7 mouse cellular contexts compared by ENCODE assay signal in the genomic region with DNA sequence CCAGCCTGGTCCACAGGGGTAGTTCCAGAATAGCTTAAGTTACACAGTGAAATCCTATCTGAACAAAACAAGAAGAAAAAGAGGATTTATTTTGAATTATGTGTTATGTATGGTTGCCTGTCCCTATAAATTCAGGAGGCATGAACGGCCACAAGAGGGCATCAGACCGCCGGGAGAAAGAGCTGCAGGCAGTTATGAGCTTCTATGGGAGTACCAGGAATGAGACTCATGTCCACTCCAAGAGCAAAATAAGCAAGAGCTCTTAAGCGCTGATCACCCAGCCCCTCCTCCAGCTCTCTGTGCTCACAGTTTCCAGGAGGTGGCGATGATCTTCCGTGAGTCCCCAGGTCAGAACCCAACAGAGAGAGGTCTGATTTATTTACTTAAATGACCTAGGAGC. TPM values are rescaled to one million over a fixed set of nuclear protein-coding genes. Genes with fewer than 3 reads are reported as not detected.
DNase-seq lines count a peak whose midpoint lies in the region; ATAC-seq and TF ChIP-seq lines count a peak whose summit lies in the region.

No protein-coding gene starts in this region.

- WGBS in midbrain, embryonic 10.5 days = 5% methylated on average over 6 of the region's 6 CpGs
- 5% methylated on average over 6 of the region's 6 CpGs for WGBS in midbrain, embryonic 13.5 days
- under 1% methylated on average over 6 of the region's 6 CpGs for WGBS in lung, embryonic 14.5 days

- no peaks in the 10 kb centered on the region for H3K27me3 ChIP-seq in midbrain, embryonic 10.5 days (ENCODE audit: low read depth, poor library complexity, severe bottlenecking)
- H3K27me3 ChIP-seq in midbrain, embryonic 13.5 days = no peaks in the 10 kb centered on the region
- no peaks in the 10 kb centered on the region for H3K27me3 ChIP-seq in lung, embryonic 14.5 days (ENCODE audit: insufficient read depth, low read length)
- H3K27me3 ChIP-seq in splenic B cell, adult 2 months (ENCODE audit: control insufficient read depth, insufficient read depth, low read length, poor library complexity, severe bottlenecking) = no peaks in the 10 kb centered on the region

- no peak overlapping the region for H3K4me2 ChIP-seq in midbrain, embryonic 13.5 days (replicated peaks)
- no peak overlapping the region for H3K4me2 ChIP-seq in lung, embryonic 14.5 days

- H3K4me3 ChIP-seq in midbrain, embryonic 10.5 days = no peak overlapping the region; the same call in 1 of the 2 replicates
- no peak overlapping the region for H3K4me3 ChIP-seq in midbrain, embryonic 13.5 days (replicated peaks)
- no peak overlapping the region for H3K4me3 ChIP-seq in lung, embryonic 14.5 days (ENCODE audit: low read depth, low read length)

- intact Hi-C loops in gastrocnemius, postnatal 14 days (cut with DNase I; ENCODE audit: low total_unique reads) = no loop called here

- no peak overlapping the region for H3K27ac ChIP-seq in midbrain, embryonic 10.5 days (replicated peaks)
- H3K27ac ChIP-seq in midbrain, embryonic 13.5 days = no peak overlapping the region
- no peak overlapping the region for H3K27ac ChIP-seq in lung, embryonic 14.5 days (ENCODE audit: low read depth)

- no peak for ATAC-seq in midbrain, embryonic 13.5 days
- ATAC-seq in lung, embryonic 14.5 days (ENCODE audit: insufficient read depth) = no peak

- TF ChIP-seq POLR2A in brain, embryonic 14.5 days (IDR thresholded peaks at IDR 0.05; ENCODE audit: borderline replicate concordance, extremely low read depth, insufficient read depth, insufficient read length, poor library complexity, severe bottlenecking) = no peak

- H3K4me1 ChIP-seq in midbrain, embryonic 10.5 days = no peaks in the 10 kb centered on the region
- H3K4me1 ChIP-seq in midbrain, embryonic 13.5 days (replicated peaks) = no peaks in the 10 kb centered on the region
- H3K4me1 ChIP-seq in lung, embryonic 14.5 days (ENCODE audit: insufficient read depth) = no peaks in the 10 kb centered on the region

- no peaks in the 10 kb centered on the region for H3K36me3 ChIP-seq in midbrain, embryonic 10.5 days
- H3K36me3 ChIP-seq in midbrain, embryonic 13.5 days = no peaks in the 10 kb centered on the region
- no peaks in the 10 kb centered on the region for H3K36me3 ChIP-seq in lung, embryonic 14.5 days (ENCODE audit: insufficient read depth)
- no peaks in the 10 kb centered on the region for H3K36me3 ChIP-seq in splenic B cell, adult 2 months (ENCODE audit: control insufficient read depth, insufficient read depth, low read length, poor library complexity, severe bottlenecking)

- H3K9ac ChIP-seq in midbrain, embryonic 13.5 days (replicated peaks) = no peak overlapping the region
- H3K9ac ChIP-seq in lung, embryonic 14.5 days = no peak overlapping the region

- no peaks in the 10 kb centered on the region for H3K9me3 ChIP-seq in midbrain, embryonic 10.5 days (replicated peaks)
- H3K9me3 ChIP-seq in midbrain, embryonic 13.5 days = 0 out of 2 replicates have a peak, but pooled peaks cover 4% of the 10 kb centered on the region
- no peaks in the 10 kb centered on the region for H3K9me3 ChIP-seq in lung, embryonic 14.5 days (ENCODE audit: low read depth, low read length)

- peak; percentile 80 for TF ChIP-seq CTCF in brain, embryonic 14.5 days (IDR thresholded peaks at IDR 0.05; ENCODE audit: borderline replicate concordance, extremely low read depth, insufficient read depth, insufficient read length)
- peak; percentile 81 for TF ChIP-seq CTCF in lung, embryonic 14.5 days (IDR thresholded peaks at IDR 0.05; ENCODE audit: low read depth)

- DNase-seq in midbrain, embryonic 10.5 days (ENCODE audit: low spot score) = peak; percentile 75
- DNase-seq in MN1 (ENCODE audit: low spot score) = peak; percentile 62
- DNase-seq in brain, embryonic 14.5 days (ENCODE audit: low read depth) = peak; percentile 82
- peak; percentile 69 for DNase-seq in gastrocnemius, postnatal 14 days
- DNase-seq in lung, embryonic 14.5 days = peak; percentile 86
- peak; percentile 84 for DNase-seq in splenic B cell, adult 2 months (ENCODE audit: low read depth, low spot score)

RNA-seq across cellular contexts. Expression of a gene that starts 15.3 kb away (rescaled TPM):
- 10.4 and 13.3 TPM in 2 replicates for polyA plus RNA-seq in midbrain, embryonic 10.5 days (2016; fragmentation: Nextera tagmentation; extraction: Ambion mirVana)
- polyA plus RNA-seq in midbrain, embryonic 13.5 days (2015; fragmentation: Nextera tagmentation; extraction: Ambion mirVana) = 3.0 and 4.2 TPM in 2 replicates
- polyA plus RNA-seq in brain, embryonic 14.5 days (2012; rRNA removed) = 7.0 and 9.9 TPM in 2 replicates
- 1 to 10 TPM in 1 of 2 experiments, under 1 TPM in 1; 0.60 to 1.3 TPM for total RNA-seq in gastrocnemius, postnatal 14 days (2021)
- 6.1 and 7.4 TPM in 2 replicates for polyA plus RNA-seq in lung, embryonic 14.5 days (2014; fragmentation: Nextera tagmentation; extraction: Ambion mirVana)

RNA-seq across cellular contexts. Expression of a gene that starts 18.4 kb away (rescaled TPM):
- 2.1 and 2.6 TPM in 2 replicates for polyA plus RNA-seq in midbrain, embryonic 10.5 days (2016; fragmentation: Nextera tagmentation; extraction: Ambion mirVana)
- 3.1 and 3.9 TPM in 2 replicates for polyA plus RNA-seq in midbrain, embryonic 13.5 days (2015; fragmentation: Nextera tagmentation; extraction: Ambion mirVana)
- 40.8 and 49.6 TPM in 2 replicates for polyA plus RNA-seq in brain, embryonic 14.5 days (2012; rRNA removed)
- total RNA-seq in gastrocnemius, postnatal 14 days (2021) = 10 to 100 TPM; 26.2 to 27.4 TPM
- polyA plus RNA-seq in lung, embryonic 14.5 days (2014; fragmentation: Nextera tagmentation; extraction: Ambion mirVana) = 5.2 TPM in 2 replicates

RNA-seq across cellular contexts. Expression of a gene that starts 40.8 kb away (rescaled TPM):
- 20.5 and 21.7 TPM in 2 replicates for polyA plus RNA-seq in midbrain, embryonic 10.5 days (2016; fragmentation: Nextera tagmentation; extraction: Ambion mirVana)
- polyA plus RNA-seq in midbrain, embryonic 13.5 days (2015; fragmentation: Nextera tagmentation; extraction: Ambion mirVana) = 14.4 and 16.1 TPM in 2 replicates
- polyA plus RNA-seq in brain, embryonic 14.5 days (2012; rRNA removed) = 13.1 and 13.5 TPM in 2 replicates
- total RNA-seq in gastrocnemius, postnatal 14 days (2021) = 100 to 1,000 TPM; 105 to 116 TPM
- polyA plus RNA-seq in lung, embryonic 14.5 days (2014; fragmentation: Nextera tagmentation; extraction: Ambion mirVana) = 27.1 and 35.3 TPM in 2 replicates

RNA-seq across cellular contexts. Expression of a gene that starts 55.5 kb away (rescaled TPM):
- 16.0 and 18.6 TPM in 2 replicates for polyA plus RNA-seq in midbrain, embryonic 10.5 days (2016; fragmentation: Nextera tagmentation; extraction: Ambion mirVana)
- polyA plus RNA-seq in midbrain, embryonic 13.5 days (2015; fragmentation: Nextera tagmentation; extraction: Ambion mirVana) = 23.6 and 25.3 TPM in 2 replicates
- polyA plus RNA-seq in brain, embryonic 14.5 days (2012; rRNA removed) = 175 and 188 TPM in 2 replicates
- total RNA-seq in gastrocnemius, postnatal 14 days (2021) = 1 to 10 TPM; 6.5 to 7.7 TPM
- polyA plus RNA-seq in lung, embryonic 14.5 days (2014; fragmentation: Nextera tagmentation; extraction: Ambion mirVana) = 16.0 and 19.7 TPM in 2 replicates

RNA-seq across cellular contexts. Expression of a gene that starts 58.4 kb away (rescaled TPM):
- polyA plus RNA-seq in midbrain, embryonic 10.5 days (2016; fragmentation: Nextera tagmentation; extraction: Ambion mirVana) = 606 and 631 TPM in 2 replicates
- polyA plus RNA-seq in midbrain, embryonic 13.5 days (2015; fragmentation: Nextera tagmentation; extraction: Ambion mirVana) = 503 and 505 TPM in 2 replicates
- polyA plus RNA-seq in brain, embryonic 14.5 days (2012; rRNA removed) = 356 and 525 TPM in 2 replicates
- total RNA-seq in gastrocnemius, postnatal 14 days (2021) = 100 to 1,000 TPM; 146 to 154 TPM
- polyA plus RNA-seq in lung, embryonic 14.5 days (2014; fragmentation: Nextera tagmentation; extraction: Ambion mirVana) = 496 and 514 TPM in 2 replicates
